Mouse (Mus musculus) inflammation-experienced regulatory T-cells, adult 6 months (primary cell): ENCODE data around the gene Gm3250. TPM values are rescaled to one million over a fixed set of nuclear protein-coding genes. Genes with fewer than 3 reads are reported as not detected.
"Not testable (repeated sequence)": the region's sequence is repeated elsewhere in the genome, so short reads cannot be mapped to it uniquely, and the experiment has no call there.

Experiments
- ATAC-seq: one replicate; pipeline ENCODE4 v1.8.0; 2017
- polyA plus RNA-seq, 3 experiments: library from polyadenylated mRNA; unstranded; fragments of 100-300 nt; shearing (Covaris generic); gene quantifications; one replicate each; pipeline ENCODE4 v1.2.1; 2017

Gm3250 gene
- polyA plus RNA-seq, 3 experiments from 2014 or later: not detected

- not testable (repeated sequence) for ATAC-seq
Measured at GRCm38 (mm10) chr10:77750686-77751085, 31.7 kb downstream of the Gm3250 start.

GRCm38 (mm10) chr10:77741924-77742688 is 40.2 kb downstream of the Gm3250 start, which contains the start of gene Gm18596:
Gm18596 (minus strand) TSS chr10:77742638.
- not testable (repeated sequence) for ATAC-seq

- no peak for ATAC-seq
Measured at GRCm38 (mm10) chr10:77738929-77739328, 43.4 kb downstream of the Gm3250 start.

GRCm38 (mm10) chr10:77735928-77736327 is 46.4 kb downstream of the Gm3250 start:
- ATAC-seq: no peak

Other genes starting within 250 kb of the Gm3250 start
- 100 to 1,000 TPM in 2 of 3 experiments, 10 to 100 TPM in 1; 83.7 to 113 (median 112) TPM for gene Pttg1ip, start 200.8 kb downstream of the Gm3250 start, polyA plus RNA-seq
- 10 to 100 TPM; 73.1 to 90.7 (median 74.3) TPM for gene Sumo3, start 176.4 kb downstream of the Gm3250 start, polyA plus RNA-seq
- gene Gm49325, start 176.3 kb downstream of the Gm3250 start, polyA plus RNA-seq: 10 to 100 TPM in 1 of 3 experiments, 1 to 10 TPM in 1, not detected in 1; 3.6 to 10.0 TPM
- gene Ube2g2, start 160.3 kb downstream of the Gm3250 start, polyA plus RNA-seq: 10 to 100 TPM; 41.1 to 55.4 (median 50.1) TPM
- gene Tspear, start 96.0 kb downstream of the Gm3250 start, polyA plus RNA-seq: under 1 TPM; 0.26 to 0.54 (median 0.28) TPM
- gene Gm19402, start 91.8 kb downstream of the Gm3250 start, polyA plus RNA-seq: not detected
- not detected for gene Gm9508, start 85.3 kb downstream of the Gm3250 start, polyA plus RNA-seq
- gene Gm10272, start 75.9 kb downstream of the Gm3250 start, polyA plus RNA-seq: not detected
- not detected for gene Gm10024, start 71.1 kb downstream of the Gm3250 start, polyA plus RNA-seq
- gene Gm10142, start 66.7 kb downstream of the Gm3250 start, polyA plus RNA-seq: not detected
- gene Krtap12-1, start 61.9 kb downstream of the Gm3250 start, polyA plus RNA-seq: not detected
- not detected for gene Gm10100, start 56.1 kb downstream of the Gm3250 start, polyA plus RNA-seq
- not detected for gene Gm18596, start 39.9 kb downstream of the Gm3250 start, polyA plus RNA-seq
- not detected for gene Gm9736, start 31.2 kb downstream of the Gm3250 start, polyA plus RNA-seq
- gene Gm3233, start 22.9 kb downstream of the Gm3250 start, polyA plus RNA-seq: not detected
- gene Gm3238, start 11.2 kb downstream of the Gm3250 start, polyA plus RNA-seq: not detected
- not detected for gene Gm7138, start 5.6 kb downstream of the Gm3250 start, polyA plus RNA-seq
- not detected for gene Gm7137, start 5.7 kb upstream of the Gm3250 start, polyA plus RNA-seq
- gene Gm9639, start 12.5 kb upstream of the Gm3250 start, polyA plus RNA-seq: not detected
- gene Gm19668, start 16.6 kb upstream of the Gm3250 start, polyA plus RNA-seq: not detected
- not detected for gene Gm9507, start 29.3 kb upstream of the Gm3250 start, polyA plus RNA-seq
- not detected for gene Gm2696, start 32.1 kb upstream of the Gm3250 start, polyA plus RNA-seq
- gene Krtap10-4, start 44.6 kb upstream of the Gm3250 start, polyA plus RNA-seq: not detected
- gene Krtap10-10, start 53.4 kb upstream of the Gm3250 start, polyA plus RNA-seq: not detected
- gene Gm36176, start 64.3 kb upstream of the Gm3250 start, polyA plus RNA-seq: not detected
- gene Gm10318, start 70.3 kb upstream of the Gm3250 start, polyA plus RNA-seq: not detected
- not detected for gene Gm3285, start 79.4 kb upstream of the Gm3250 start, polyA plus RNA-seq
- not detected for gene Lrrc3, start 120.0 kb upstream of the Gm3250 start, polyA plus RNA-seq
- under 1 TPM in 2 of 3 experiments, not detected in 1; 0.13 to 0.59 TPM for gene Trpm2, start 188.0 kb upstream of the Gm3250 start, polyA plus RNA-seq
- 1 to 10 TPM; 5.9 to 9.5 (median 7.7) TPM for gene 1810043G02Rik, start 196.0 kb upstream of the Gm3250 start, polyA plus RNA-seq
- gene Pfkl, start 227.5 kb upstream of the Gm3250 start, polyA plus RNA-seq: 10 to 100 TPM; 58.9 to 60.6 (median 59.1) TPM